Mouse (Mus musculus) hindbrain, postnatal 0 days (tissue): ENCODE data around the gene Mcu. TPM values are rescaled to one million over a fixed set of nuclear protein-coding genes. Genes with fewer than 3 reads are reported as not detected.

Experiments used
- ATAC-seq: fragments of 200-750 bp; cut with Nextera tagmentation; 2 replicates; pipeline ENCODE4 v1.8.0; 2017; ENCODE audit warnings: mild to moderate bottlenecking, moderate TSS enrichment, moderate library complexity
- DNase-seq: peaks from one replicate; pipeline ENCODE4 v3.0.0-alpha.2; 2015; ENCODE audit warnings: low spot score
- H3K27ac ChIP-seq: fragments of 300-500 bp; sonication (generic); 2 replicates; pipeline ENCODE4 v1.5.1; 2014; ENCODE audit warnings: mild to moderate bottlenecking
- H3K27me3 ChIP-seq: fragments of 300-500 bp; sonication (generic); 2 replicates; pipeline ENCODE4 v1.6.1; 2014; ENCODE audit warnings: low read length, mixed read lengths; ENCODE audit not compliant: insufficient read depth
- H3K36me3 ChIP-seq: fragments of 300-500 bp; sonication (generic); 2 replicates; pipeline ENCODE4 v1.6.1; 2014; ENCODE audit warnings: low read length, mixed read lengths; ENCODE audit not compliant: insufficient read depth
- H3K4me1 ChIP-seq: fragments of 300-500 bp; sonication (generic); 2 replicates; pipeline ENCODE4 v1.6.1; 2014; ENCODE audit warnings: antibody characterized with exemption, low read length, mixed read lengths; ENCODE audit not compliant: insufficient read depth
- H3K4me2 ChIP-seq: fragments of 300-500 bp; sonication (generic); 2 replicates; pipeline ENCODE4 v1.6.1; 2014; ENCODE audit warnings: low read depth, mild to moderate bottlenecking, low read length, moderate library complexity, mixed read lengths
- H3K4me3 ChIP-seq: fragments of 300-500 bp; sonication (generic); 2 replicates; pipeline ENCODE4 v1.5.1; 2014; ENCODE audit warnings: low read length
- H3K9ac ChIP-seq: fragments of 300-500 bp; sonication (generic); replicated peaks from 2 replicates; pipeline ENCODE4 v1.6.1; 2014; ENCODE audit warnings: mild to moderate bottlenecking, low read length, moderate library complexity, mixed read lengths
- H3K9me3 ChIP-seq: fragments of 300-500 bp; sonication (generic); 2 replicates; pipeline ENCODE4 v1.6.1; 2016; ENCODE audit warnings: low read length, mixed read lengths
- CTCF ChIP-seq: IDR thresholded peaks from 2 replicates; pipeline ENCODE4 v1.5.1; 2016; ENCODE audit warnings: antibody characterized with exemption, control low read depth, low read depth
- WGBS: fragments of 180-500 bp; shearing (Covaris S2); extraction: QIAGEN DNeasy Blood & Tissue Kit; methylation state at CpG from one replicate; pipeline ENCODE4 v1.1.7; 2014; 5-methylcytosine and 5-hydroxymethylcytosine counted together
- polyA plus RNA-seq: library from polyadenylated mRNA; unstranded; fragments of >200 nt; fragmentation: Nextera tagmentation; extraction: Ambion mirVana; gene quantifications from 2 replicates; pipeline ENCODE4 v1.2.1, GENCODE M21; 2015
- total RNA-seq: library from RNA; depleted of rRNA; stranded (reverse); fragments of >200 nt; gene quantifications from 2 replicates; pipeline ENCODE4 v1.2.3, GENCODE M21; 2014

The Mcu gene
- total and polyA plus RNA-seq, 2 experiments from 2014 or later: 33.4 to 44.9 TPM

DNA sequence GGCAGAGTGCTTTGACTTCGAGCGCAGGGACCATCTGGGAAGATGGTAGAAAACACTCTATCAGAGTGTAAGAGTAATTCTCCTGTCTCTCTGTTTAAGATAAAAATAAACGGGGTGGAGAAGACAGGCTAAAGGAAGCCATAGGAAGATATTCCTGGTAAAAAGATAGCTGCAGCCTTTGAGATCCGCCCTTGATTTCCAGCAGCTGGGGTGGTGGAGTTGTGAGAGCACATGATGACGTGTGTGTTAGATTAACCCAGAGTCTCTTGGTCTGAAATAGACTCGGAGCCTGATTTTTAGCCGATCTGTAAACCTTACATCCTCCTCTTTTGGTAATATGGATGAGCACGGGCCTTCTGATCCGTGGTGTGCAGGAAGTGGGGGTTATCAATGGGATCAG is 168.9 kb downstream of the Mcu start:
- DNase-seq: no peak
- no peak overlapping the region for H3K27ac ChIP-seq
- ATAC-seq: no peak

DNA sequence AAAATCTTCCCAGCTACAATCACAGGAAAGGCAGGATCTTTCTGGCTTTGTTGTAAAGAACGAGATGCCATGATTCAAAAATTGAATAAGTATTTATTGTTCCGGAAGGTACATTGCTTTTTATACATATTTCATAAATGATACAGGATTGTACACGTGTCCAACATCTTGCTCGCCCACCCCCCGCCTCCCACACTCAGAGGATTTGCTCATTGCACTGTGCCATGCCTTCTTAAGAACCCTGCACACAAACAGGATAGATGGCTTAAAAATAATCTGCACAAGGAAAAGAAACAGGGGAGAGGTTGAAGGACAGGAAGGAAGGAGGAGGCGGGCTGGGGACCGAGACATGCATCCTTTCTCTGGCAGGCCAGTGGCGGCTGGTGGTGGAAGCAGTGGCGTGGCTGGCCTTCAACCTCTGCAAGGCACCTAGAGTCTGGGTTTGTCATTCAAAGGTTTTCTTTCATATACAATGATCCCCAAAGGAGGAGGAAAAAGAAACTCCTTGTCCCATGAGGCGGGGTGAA is 169.5 kb downstream of the Mcu start:
- H3K27me3 ChIP-seq: no peaks in the 10 kb centered on the region
- H3K4me3 ChIP-seq: no peak overlapping the region
- no peak overlapping the region for H3K27ac ChIP-seq
- no peaks in the 10 kb centered on the region for H3K4me1 ChIP-seq
- no peak overlapping the region for H3K4me2 ChIP-seq
- no peaks in the 10 kb centered on the region for H3K9me3 ChIP-seq
- WGBS: 91% methylated on average over 10 of the region's 10 CpGs
- peaks cover 7% of the 10 kb centered on the region; the same call in 1 of the 2 replicates for H3K36me3 ChIP-seq
- no peak for ATAC-seq
- no peak for DNase-seq
- H3K9ac ChIP-seq: no peak overlapping the region
- TF ChIP-seq CTCF: no peak

More for the DNA sequence above, 168.9 kb downstream of the Mcu start:
- Histone ChIP-seq H3K27me3 (no peaks in the 10 kb centered on the region), H3K9ac (no peak overlapping the region), H3K4me1 (no peaks in the 10 kb centered on the region), H3K4me2 (no peak overlapping the region), H3K36me3 (peaks cover 7% of the 10 kb centered on the region; the same call in 1 of the 2 replicates), H3K9me3 (no peaks in the 10 kb centered on the region), H3K4me3 (no peak overlapping the region)
- no peak for TF ChIP-seq CTCF
- 85% methylated on average over 9 of the region's 9 CpGs for WGBS

DNA sequence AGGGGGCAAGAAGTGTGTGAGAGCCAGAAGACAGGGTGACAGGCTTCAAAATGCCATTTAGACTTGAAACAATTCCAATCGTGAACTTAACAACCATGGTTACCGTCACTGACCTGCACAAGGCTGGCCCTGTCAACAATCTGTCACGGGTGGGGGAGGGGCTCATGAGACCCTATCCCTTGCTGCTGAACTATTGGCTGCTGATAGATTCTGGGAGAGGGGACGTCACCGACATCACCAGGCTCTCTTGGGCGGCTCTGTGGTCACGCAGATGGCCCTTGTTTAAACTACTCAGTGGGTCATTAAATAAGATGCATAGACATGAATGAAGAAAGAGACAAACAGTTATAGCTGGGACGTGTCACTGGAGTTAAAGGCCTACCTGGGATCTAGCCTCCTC is 171.9 kb downstream of the Mcu start:
- Histone ChIP-seq H3K9ac (no peak overlapping the region), H3K4me3 (no peak overlapping the region), H3K9me3 (no peaks in the 10 kb centered on the region), H3K27ac (no peak overlapping the region), H3K4me1 (no peaks in the 10 kb centered on the region), H3K27me3 (no peaks in the 10 kb centered on the region), H3K4me2 (no peak overlapping the region), H3K36me3 (0 out of 2 replicates have a peak, but pooled peaks cover 3% of the 10 kb centered on the region)
- WGBS: 26% methylated on average over 8 of the region's 8 CpGs
- ATAC-seq (peak; percentile 49; the same call in 1 of the 2 replicates), DNase-seq (no peak)
- no peak for TF ChIP-seq CTCF

DNA sequence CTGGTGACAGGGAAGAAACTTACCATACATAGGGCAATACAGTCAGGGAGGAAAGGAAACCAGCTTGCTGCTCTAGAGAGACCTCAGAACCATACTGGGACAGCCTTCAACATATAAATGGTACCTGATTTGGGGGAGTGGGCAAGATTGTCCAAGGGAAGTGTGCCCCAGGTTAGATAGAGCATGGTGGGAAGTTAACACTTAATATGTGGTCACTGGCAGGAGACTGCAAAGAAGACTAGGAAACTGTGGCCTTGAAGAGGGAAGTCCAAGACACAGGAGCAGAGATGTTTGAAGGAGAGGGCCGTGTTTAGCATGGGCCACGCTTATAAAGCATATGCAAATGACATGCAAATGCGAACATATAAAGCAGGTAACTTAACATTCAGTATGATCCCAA is 172.4 kb downstream of the Mcu start:
- Histone ChIP-seq H3K9ac (no peak overlapping the region), H3K9me3 (no peaks in the 10 kb centered on the region), H3K27ac (no peak overlapping the region), H3K4me2 (no peak overlapping the region), H3K27me3 (no peaks in the 10 kb centered on the region), H3K4me1 (no peaks in the 10 kb centered on the region), H3K36me3 (no peaks in the 10 kb centered on the region), H3K4me3 (no peak overlapping the region)
- TF ChIP-seq CTCF: no peak
- no peak for ATAC-seq
- 49% methylated on average over 3 of the region's 3 CpGs for WGBS
- DNase-seq: no peak

DNA sequence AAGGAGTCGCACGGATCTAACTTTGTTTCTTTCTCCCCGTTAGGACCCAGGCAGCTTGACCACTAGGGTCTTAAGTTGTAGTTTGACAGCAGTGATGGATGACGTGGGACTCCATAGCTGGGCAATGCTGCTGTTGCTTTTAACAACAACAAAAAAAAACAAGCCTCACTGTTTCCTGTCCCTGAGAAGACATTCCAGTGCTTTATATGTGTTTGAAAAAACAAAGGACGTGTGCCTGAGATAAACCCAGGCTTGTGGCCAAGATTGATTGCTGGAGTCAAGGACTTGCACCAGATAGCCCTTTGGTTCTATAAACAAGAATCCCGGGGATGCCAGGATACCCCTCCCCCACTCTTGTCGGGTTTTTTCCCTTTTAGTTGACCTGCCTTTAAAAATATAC is 173.3 kb downstream of the Mcu start:
- no peak overlapping the region for H3K4me3 ChIP-seq
- H3K4me2 ChIP-seq: no peak overlapping the region
- H3K36me3 ChIP-seq: no peaks in the 10 kb centered on the region
- H3K4me1 ChIP-seq: no peaks in the 10 kb centered on the region
- no peak overlapping the region for H3K27ac ChIP-seq
- H3K27me3 ChIP-seq: no peaks in the 10 kb centered on the region
- no peaks in the 10 kb centered on the region for H3K9me3 ChIP-seq
- TF ChIP-seq CTCF: no peak
- DNase-seq (no peak), ATAC-seq (no peak)
- no peak overlapping the region for H3K9ac ChIP-seq
- WGBS: 32% methylated on average over 7 of the region's 7 CpGs

GRCm38 (mm10) chr10:59441735-59442134 is 174.8 kb downstream of the Mcu start, which contains the start of gene Oit3:
Gene Oit3, minus strand, starts transcription at chr10:59441778.
- WGBS: 81% methylated on average over 11 of the region's 11 CpGs
- DNase-seq (no peak), ATAC-seq (no peak)
- Histone ChIP-seq H3K9me3 (no peaks in the 10 kb centered on the region), H3K4me2 (no peak within 1 kb of the TSS), H3K4me3 (no peak within 1 kb of the TSS), H3K27ac (no peak within 1 kb of the TSS), H3K4me1 (no peaks in the 10 kb centered on the region), H3K9ac (no peak within 1 kb of the TSS), H3K27me3 (no peaks in the 10 kb centered on the region), H3K36me3 (no peaks in the 10 kb centered on the region)
- no peak for TF ChIP-seq CTCF

DNA sequence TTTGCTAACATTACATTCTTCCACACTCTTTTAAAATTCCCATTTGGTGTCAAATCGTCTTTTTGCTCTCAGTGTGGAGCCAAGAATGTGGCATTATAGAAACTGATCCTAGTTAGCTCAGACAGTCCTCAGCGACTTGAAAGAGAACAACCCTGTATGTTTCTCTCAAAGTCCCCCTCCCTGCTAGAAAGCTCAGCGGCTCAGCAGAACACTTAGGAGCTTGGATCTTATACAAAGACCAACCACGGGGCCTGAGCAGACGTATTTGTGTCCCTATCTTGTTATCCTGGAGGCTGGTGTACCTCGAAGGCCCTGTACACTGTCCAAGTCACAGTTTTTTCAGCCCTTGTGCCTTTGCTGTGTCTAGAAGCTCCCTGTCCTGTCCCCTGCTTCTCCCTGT is 176.3 kb downstream of the Mcu start:
- no peaks in the 10 kb centered on the region for H3K36me3 ChIP-seq
- no peaks in the 10 kb centered on the region for H3K4me1 ChIP-seq
- no peak overlapping the region for H3K9ac ChIP-seq
- no peak overlapping the region for H3K4me2 ChIP-seq
- no peaks in the 10 kb centered on the region for H3K27me3 ChIP-seq
- DNase-seq: no peak
- ATAC-seq: no peak
- no peak overlapping the region for H3K27ac ChIP-seq
- H3K9me3 ChIP-seq: no peaks in the 10 kb centered on the region
- no peak for TF ChIP-seq CTCF
- WGBS: 29% methylated on average over 6 of the region's 6 CpGs
- H3K4me3 ChIP-seq: no peak overlapping the region
